ENCODE assay signal across 30 mouse cellular contexts in the genomic region with DNA sequence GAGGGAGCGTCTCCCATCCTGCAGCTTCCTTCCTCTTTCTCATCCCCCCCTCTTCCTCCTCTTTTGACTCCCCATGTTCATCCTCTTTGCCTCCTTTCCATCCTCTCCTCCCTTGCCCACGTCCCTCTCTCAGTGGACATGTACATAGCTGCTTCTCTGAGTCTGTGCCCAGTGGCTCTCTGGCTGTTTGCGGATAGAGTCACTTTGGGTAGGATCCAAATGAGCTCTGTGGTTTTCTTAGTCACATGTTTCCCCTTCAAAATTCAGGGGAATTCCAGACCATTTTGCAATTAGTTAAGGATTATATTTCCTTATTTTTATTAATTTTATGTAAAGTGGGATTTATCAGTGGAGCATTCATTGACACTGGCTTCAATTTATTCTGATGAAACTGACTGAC. TPM values are rescaled to one million over a fixed set of nuclear protein-coding genes. Genes with fewer than 3 reads are reported as not detected.
A peak's percentile ranks its signal among the peaks of the same experiment; 100 is the strongest.
DNase-seq lines count a peak whose midpoint lies in the region; ATAC-seq lines count a peak whose summit lies in the region.
"Had no signal": no experiment of that assay in that cellular context is flagged by ENCODE, and none has a peak within 500 bp of the region (broad histone marks: within the 10 kb centered on the region; RNA-seq: fewer than 3 reads in every experiment).

No protein-coding gene starts in this region.

- H3K9me3 ChIP-seq in megakaryocyte, embryonic 14.5 days: no peaks in the 10 kb centered on the region
- H3K9me3 ChIP-seq: embryonic facial prominence, embryonic 13.5 days; embryonic facial prominence, embryonic 15.5 days; forebrain, embryonic 13.5 days; forebrain, embryonic 15.5 days had no signal

- H3K36me3 ChIP-seq in megakaryocyte, embryonic 14.5 days (replicated peaks; ENCODE audit: low read length): no peaks in the 10 kb centered on the region
- H3K36me3 ChIP-seq: embryonic facial prominence, embryonic 13.5 days; embryonic facial prominence, embryonic 15.5 days; forebrain, embryonic 15.5 days had no signal

- DNase-seq in 3T3-L1 (ENCODE audit: low read depth, low spot score) (peak; percentile 73), adipocyte (ENCODE audit: low spot score) (peak; percentile 28)
- peak; percentile 50 for DNase-seq in Muller cell, postnatal 12 days (ENCODE audit: inconsistent ontology term)
- no peak for DNase-seq in left cerebral cortex, adult 8-10 months (ENCODE audit: low spot score in 2 of 2)
- DNase-seq in cerebellum, postnatal 36 days: no peak
- DNase-seq: adrenal gland, adult 2 months; adrenal gland, postnatal 10 days; adrenal gland, postnatal 25 days; cerebellum, adult 11-12 months; cerebellum, adult 2 months; cerebellum, adult 9-10 months; cerebellum, postnatal 10 days; cerebellum, postnatal 25 days; embryo, embryonic 11 days; forebrain, postnatal 0 days had no signal

- H3K4me1 ChIP-seq in megakaryocyte, embryonic 14.5 days: no peaks in the 10 kb centered on the region; the same call in 1 of the 2 replicates
- H3K4me1 ChIP-seq: embryonic facial prominence, embryonic 13.5 days; embryonic facial prominence, embryonic 15.5 days; forebrain, embryonic 13.5 days; forebrain, embryonic 15.5 days had no signal

- H3K4me3 ChIP-seq in megakaryocyte, embryonic 14.5 days (replicated peaks): peak overlapping the region; percentile 53
- H3K4me3 ChIP-seq: embryonic facial prominence, embryonic 13.5 days; embryonic facial prominence, embryonic 15.5 days; erythroblast, embryonic 14.5 days; forebrain, embryonic 13.5 days; forebrain, embryonic 15.5 days had no signal

- H3K27me3 ChIP-seq in megakaryocyte, embryonic 14.5 days (replicated peaks): peaks cover 30% of the 10 kb centered on the region
- H3K27me3 ChIP-seq: forebrain, embryonic 15.5 days had no signal

- no peak for ATAC-seq in megakaryocyte, adult 5-6 weeks (ENCODE audit: poor library complexity, severe bottlenecking)
- no peak for ATAC-seq in cerebellum, adult (ENCODE audit: insufficient number of reproducible peaks, low FRiP score, low TSS enrichment)
- ATAC-seq: activated CD4-positive, CD25-positive, alpha-beta regulatory T cell, adult 4 months; forebrain, embryonic 13.5 days; forebrain, embryonic 15.5 days; forebrain, postnatal 0 days; Patski had no signal

RNA-seq across cellular contexts. Expression of a gene that starts 48.1 kb away (rescaled TPM):
- 2.2 and 3.6 TPM in 2 replicates for polyA plus RNA-seq in megakaryocyte, embryonic 14.5 days (2012; ENCODE audit: insufficient read depth, low replicate concordance)
- 32.0 and 32.6 TPM in 2 replicates for total RNA-seq in megakaryocyte, adult 5-6 weeks (2015)
- total RNA-seq in megakaryocyte, adult 5-6 weeks (2017): 17.9 and 20.4 TPM in 2 replicates
- 10 to 100 TPM; 17.5 to 22.8 (median 21.4) TPM for total RNA-seq in left cerebral cortex, adult 8-10 months (2022)

RNA-seq across cellular contexts. Expression of a gene that starts 52.7 kb away (rescaled TPM):
- not detected in 2 replicates for polyA plus RNA-seq in megakaryocyte, embryonic 14.5 days (2012; ENCODE audit: insufficient read depth, low replicate concordance)
- not detected in 2 replicates for total RNA-seq in megakaryocyte, adult 5-6 weeks (2015)
- total RNA-seq in megakaryocyte, adult 5-6 weeks (2017): not detected in 2 replicates
- total RNA-seq in left cerebral cortex, adult 8-10 months (2022): under 1 TPM; 0.17 to 0.84 (median 0.39) TPM
- total RNA-seq: adrenal gland, adult 2 months; adrenal gland, postnatal 10 days; adrenal gland, postnatal 25 days; adrenal gland, postnatal 4 days; common myeloid progenitor, adult 5-6 weeks; ES-E14; MEL had no signal
- polyA plus RNA-seq: activated CD4-positive, CD25-positive, alpha-beta regulatory T cell, adult 4 months; adrenal gland, adult 2 months; C2C12; embryonic facial prominence, embryonic 13.5 days; embryonic facial prominence, embryonic 15.5 days; erythroblast, embryonic 14.5 days; Patski had no signal

Comparison
In these comparisons a context has a peak if more than half of its experiments do, and no peak if none do; other contexts are left out.
1. DNase-seq: peak in 3T3-L1 (single experiment), Muller cell, postnatal 12 days (single experiment) and adipocyte (single experiment); none in left cerebral cortex, adult 8-10 months (0 of 2) and cerebellum, postnatal 36 days (0 of 2).